8 mouse cellular contexts compared by ENCODE assay signal in genomic region chr3:73707461-73708409, GRCm38 (mm10). TPM values are rescaled to one million over a fixed set of nuclear protein-coding genes. Genes with fewer than 3 reads are reported as not detected.
DNase-seq lines count a peak whose midpoint lies in the region; ATAC-seq and TF ChIP-seq lines count a peak whose summit lies in the region.

No protein-coding gene starts in this region.

- WGBS in limb, embryonic 13.5 days = 21% methylated on average over 20 of the region's 20 CpGs
- WGBS in midbrain, postnatal 0 days = 19% methylated on average over 20 of the region's 20 CpGs

- no peaks in the 10 kb centered on the region for H3K4me1 ChIP-seq in limb, embryonic 13.5 days
- H3K4me1 ChIP-seq in midbrain, postnatal 0 days (ENCODE audit: insufficient read depth, low read length) = no peaks in the 10 kb centered on the region

- no peaks in the 10 kb centered on the region for H3K9me3 ChIP-seq in limb, embryonic 13.5 days
- no peaks in the 10 kb centered on the region for H3K9me3 ChIP-seq in midbrain, postnatal 0 days (ENCODE audit: low read length)

- H3K4me3 ChIP-seq in limb, embryonic 13.5 days = peak overlapping the region; percentile 48
- peak overlapping the region; percentile 44 for H3K4me3 ChIP-seq in midbrain, postnatal 0 days (ENCODE audit: low read depth, low read length)

- H3K9ac ChIP-seq in limb, embryonic 13.5 days = peak overlapping the region; percentile 66
- peak overlapping the region; percentile 55 for H3K9ac ChIP-seq in midbrain, postnatal 0 days (replicated peaks; ENCODE audit: low read length, poor library complexity, severe bottlenecking)

- peak; percentile 94 for ATAC-seq in limb, embryonic 13.5 days (ENCODE audit: low FRiP score, low read depth)
- ATAC-seq in midbrain, postnatal 0 days (ENCODE audit: low FRiP score) = peak; percentile 83
- no peak for ATAC-seq in inflammation-experienced regulatory T-cells, adult 6 months

- no peaks in the 10 kb centered on the region for H3K36me3 ChIP-seq in limb, embryonic 13.5 days
- H3K36me3 ChIP-seq in midbrain, postnatal 0 days (ENCODE audit: insufficient read depth, low read length) = no peaks in the 10 kb centered on the region

- no peak for TF ChIP-seq CTCF in midbrain, postnatal 0 days (IDR thresholded peaks at IDR 0.05)

- no peaks in the 10 kb centered on the region for H3K27me3 ChIP-seq in limb, embryonic 13.5 days
- H3K27me3 ChIP-seq in midbrain, postnatal 0 days (ENCODE audit: insufficient read depth, low read length) = no peaks in the 10 kb centered on the region

- H3K27ac ChIP-seq in limb, embryonic 13.5 days = no peak overlapping the region
- no peak overlapping the region for H3K27ac ChIP-seq in midbrain, postnatal 0 days (ENCODE audit: low read depth, low read length)

- peak overlapping the region; percentile 69 for H3K4me2 ChIP-seq in limb, embryonic 13.5 days (replicated peaks)
- H3K4me2 ChIP-seq in midbrain, postnatal 0 days (ENCODE audit: low read depth, low read length, poor library complexity, severe bottlenecking) = peak overlapping the region; percentile 68

- DNase-seq in adrenal gland, adult 8-10 months = peak; percentile 33
- DNase-seq in embryo, embryonic 9.5 days (ENCODE audit: extremely low spot score) = peak; percentile 82
- peak; percentile 71 to 72 for DNase-seq in heart, adult 18-20 months
- DNase-seq in kidney, adult 18-20 months = peak; percentile 4
- DNase-seq in midbrain, postnatal 0 days (ENCODE audit: low spot score) = peak; percentile 87
- DNase-seq in urinary bladder, adult 18-20 months (ENCODE audit: low spot score in 2 of 2) = peak; percentile 12 to 19

RNA-seq across cellular contexts. Expression of gene Bche, which starts 0.5 kb away (rescaled TPM):
- total RNA-seq in adrenal gland, adult 8-10 months (2022) = 1 to 10 TPM; 2.2 to 6.9 (median 3.5) TPM
- 10 to 100 TPM; 13.9 to 14.2 TPM for total RNA-seq in heart, adult 18-20 months (2021)
- 2.3 and 2.6 TPM in 2 replicates for polyA plus RNA-seq in limb, embryonic 13.5 days (2015; fragmentation: Nextera tagmentation; extraction: Ambion mirVana)
- total RNA-seq in midbrain, postnatal 0 days (2014; rRNA removed) = 2.6 and 3.8 TPM in 2 replicates
- 1.4 and 1.7 TPM in 2 replicates for polyA plus RNA-seq in midbrain, postnatal 0 days (2015; fragmentation: Nextera tagmentation; extraction: Ambion mirVana)
- polyA plus RNA-seq in inflammation-experienced regulatory T-cells, adult 6 months (2017; shearing (Covaris generic)) = not detected

Comparison
In these comparisons a context has a peak if more than half of its experiments do, and no peak if none do; other contexts are left out.
1. DNase-seq: peak in every context shown above with its lines; median percentile 87 in midbrain, postnatal 0 days; 82 in embryo, embryonic 9.5 days; 72 in heart, adult 18-20 months; 33 in adrenal gland, adult 8-10 months; 16 in urinary bladder, adult 18-20 months; 4 in kidney, adult 18-20 months.